Mouse (Mus musculus) small intestine, adult 2 months (tissue): ENCODE measurements at regions not wholly inside any gene's neighbourhood (a gene's known extent, or its start where the extent isn't known, plus 50 kb on each side); places are given as distances from the start of the nearest gene placed in this dataset.

Source experiments
- CTCF ChIP-seq: fragments of 200-500 bp; IDR thresholded peaks from 2 replicates; pipeline ENCODE4 v1.5.1; 2012; ENCODE audit warnings: low read depth, mild to moderate bottlenecking, control low read depth, inconsistent platforms, low read length, moderate library complexity, mixed read lengths; ENCODE audit not compliant: insufficient replicate concordance, insufficient read length; ENCODE audit errors: extremely low read depth
- POLR2A ChIP-seq: fragments of 200-500 bp; IDR thresholded peaks from 2 replicates; pipeline ENCODE4 v1.6.1; 2012; ENCODE audit warnings: low read depth, mild to moderate bottlenecking, control low read depth, inconsistent platforms, low read length, moderate library complexity

- TF ChIP-seq CTCF, result no peak
- TF ChIP-seq POLR2A, result no peak
Measured at GRCm38 (mm10) chr10:40998330-40998729, 73.8 kb downstream of the Gpr6 start.
